Mouse (Mus musculus) lung, adult 2 months (tissue): Measurements from ENCODE around the gene Wasl. TPM values are rescaled to one million over a fixed set of nuclear protein-coding genes. Genes with fewer than 3 reads are reported as not detected.

ENCODE experiments used
- DNase-seq: peaks from one replicate; pipeline ENCODE4 v3.0.0; 2022
- H3K4me1 ChIP-seq: fragments of 200-500 bp; 2 replicates; pipeline ENCODE4 v1.6.1; 2011; ENCODE audit warnings: low read length; ENCODE audit not compliant: control insufficient read depth, insufficient read depth
- H3K4me3 ChIP-seq: fragments of 200-500 bp; replicated peaks from 2 replicates; pipeline ENCODE3; 2011; ENCODE audit warnings: low read depth, mild to moderate bottlenecking, control low read depth, low read length; ENCODE audit errors: extremely low read depth
- CTCF ChIP-seq: fragments of 200-500 bp; IDR thresholded peaks from 2 replicates; pipeline ENCODE4 v1.5.1; 2011; ENCODE audit warnings: mild to moderate bottlenecking, low read length, control low read depth; ENCODE audit not compliant: insufficient read depth
- POLR2A ChIP-seq: fragments of 200-500 bp; IDR thresholded peaks from 2 replicates; pipeline ENCODE4 v1.6.1; 2011; ENCODE audit warnings: low read depth, mild to moderate bottlenecking, control low read depth, low read length, borderline replicate concordance; ENCODE audit errors: extremely low read depth
- WGBS: fragments of 180-500 bp; shearing (Covaris S2); methylation state at CpG from one replicate; pipeline ENCODE4 v1.1.7; 2018; 5-methylcytosine and 5-hydroxymethylcytosine counted together
- polyA plus RNA-seq: library from polyadenylated mRNA; depleted of rRNA; stranded (reverse); fragments of >200 nt; gene quantifications from 2 replicates; pipeline ENCODE4 v1.2.3, GENCODE M21; 2012

The Wasl gene
- polyA plus RNA-seq, 1 experiment = 70.0 TPM

GRCm38 (mm10) chr6:24666248-24666647, 1.4 kb upstream of the Wasl start:
- H3K4me3 ChIP-seq = no peak overlapping the region
- 81% methylated on average over 5 of the region's 5 CpGs for WGBS
- DNase-seq = no peak
- TF ChIP-seq CTCF (no peak), POLR2A (no peak)
- peaks cover 5% of the 10 kb centered on the region for H3K4me1 ChIP-seq

GRCm38 (mm10) chr6:24664133-24664866, 509 bp downstream of the Wasl start:
- Histone ChIP-seq H3K4me3 (peak overlapping the region; percentile 77), H3K4me1 (peaks cover 9% of the 10 kb centered on the region)
- under 1% methylated on average over 58 of the region's 58 CpGs for WGBS
- TF ChIP-seq POLR2A (no peak), CTCF (no peak)
- peak; percentile 60 for DNase-seq

- peak; percentile 39 for DNase-seq
Measured at GRCm38 (mm10) chr6:24663196-24664132, 1.3 kb downstream of the Wasl start.

GRCm38 (mm10) chr6:24662483-24662882, 2.3 kb downstream of the Wasl start:
- no peak for DNase-seq
- H3K4me3 ChIP-seq = peak overlapping the region; percentile 29
- WGBS = 11% methylated on average over 4 of the region's 4 CpGs
- H3K4me1 ChIP-seq = peaks cover 14% of the 10 kb centered on the region
- TF ChIP-seq CTCF (no peak), POLR2A (no peak)

More at GRCm38 (mm10) chr6:24663196-24664132, 1.3 kb downstream of the Wasl start:
- Histone ChIP-seq H3K4me3 (peak overlapping the region; percentile 77), H3K4me1 (peaks cover 9% of the 10 kb centered on the region)
- TF ChIP-seq POLR2A = no peak
- TF ChIP-seq CTCF = no peak
- WGBS = 6% methylated on average over 21 of the region's 21 CpGs

- WGBS = 53% methylated on average over 4 of the region's 4 CpGs
- no peak for DNase-seq
- no peak overlapping the region for H3K4me3 ChIP-seq
- peaks cover 15% of the 10 kb centered on the region for H3K4me1 ChIP-seq
- no peak for TF ChIP-seq CTCF
- TF ChIP-seq POLR2A = no peak
Measured at GRCm38 (mm10) chr6:24661879-24662278, 2.9 kb downstream of the Wasl start.

- peaks cover 15% of the 10 kb centered on the region for H3K4me1 ChIP-seq
- no peak for DNase-seq
- WGBS = 38% methylated on average over 10 of the region's 10 CpGs
- no peak overlapping the region for H3K4me3 ChIP-seq
- TF ChIP-seq CTCF (no peak), POLR2A (no peak)
Measured at GRCm38 (mm10) chr6:24657647-24658387, 7.0 kb downstream of the Wasl start.

GRCm38 (mm10) chr6:24656094-24656493, 8.7 kb downstream of the Wasl start:
- H3K4me1 ChIP-seq = peaks cover 8% of the 10 kb centered on the region
- 71% methylated on average over 1 of the region's 1 CpGs for WGBS
- TF ChIP-seq CTCF = no peak
- no peak for TF ChIP-seq POLR2A
- no peak overlapping the region for H3K4me3 ChIP-seq
- no peak for DNase-seq

- Histone ChIP-seq H3K4me3 (no peak overlapping the region), H3K4me1 (peaks cover 7% of the 10 kb centered on the region)
- DNase-seq = no peak
- TF ChIP-seq POLR2A (no peak), CTCF (no peak)
- 66% methylated on average over 7 of the region's 7 CpGs for WGBS
Measured at GRCm38 (mm10) chr6:24651538-24651937, 13.3 kb downstream of the Wasl start.

GRCm38 (mm10) chr6:24650719-24651118, 14.1 kb downstream of the Wasl start:
- Histone ChIP-seq H3K4me1 (peaks cover 7% of the 10 kb centered on the region), H3K4me3 (no peak overlapping the region)
- no peak for DNase-seq
- 49% methylated on average over 3 of the region's 3 CpGs for WGBS
- TF ChIP-seq CTCF = no peak
- no peak for TF ChIP-seq POLR2A

- Histone ChIP-seq H3K4me1 (peaks cover 8% of the 10 kb centered on the region), H3K4me3 (no peak overlapping the region)
- 46% methylated on average over 4 of the region's 4 CpGs for WGBS
- DNase-seq = no peak
- TF ChIP-seq POLR2A = no peak
- TF ChIP-seq CTCF = no peak
Measured at GRCm38 (mm10) chr6:24648403-24648802, 16.4 kb downstream of the Wasl start.
